Mouse (Mus musculus): ENCODE results near the gene Tmprss11e.

The Tmprss11e gene

DNA sequence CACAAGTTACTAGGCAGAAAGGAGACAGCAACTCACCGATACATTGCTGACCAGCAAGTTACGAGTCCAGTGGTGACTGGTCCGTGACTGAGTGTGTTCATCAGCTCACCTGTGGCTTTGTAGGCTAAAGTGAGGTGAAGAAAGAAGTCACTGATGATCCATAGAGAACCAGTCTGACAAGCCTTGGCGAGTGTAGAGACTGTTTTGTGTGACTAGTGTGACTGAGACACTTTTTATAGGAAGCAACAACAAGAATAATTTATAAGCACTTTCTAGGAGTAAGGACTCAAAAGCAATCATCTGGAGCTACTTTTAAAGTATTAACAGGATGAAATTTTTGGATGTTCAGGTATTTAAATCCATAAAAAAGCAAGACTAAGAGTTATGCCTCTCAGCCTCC lies at the start of gene Tmprss11e:
Gene Tmprss11e (minus strand): TSS at position 101 of the 400 bp plus-strand sequence.
- no peak for DNase-seq

- no peak for DNase-seq
Measured at GRCm38 (mm10) chr5:86792807-86793206, 47.2 kb upstream of the Tmprss11e start.

DNA sequence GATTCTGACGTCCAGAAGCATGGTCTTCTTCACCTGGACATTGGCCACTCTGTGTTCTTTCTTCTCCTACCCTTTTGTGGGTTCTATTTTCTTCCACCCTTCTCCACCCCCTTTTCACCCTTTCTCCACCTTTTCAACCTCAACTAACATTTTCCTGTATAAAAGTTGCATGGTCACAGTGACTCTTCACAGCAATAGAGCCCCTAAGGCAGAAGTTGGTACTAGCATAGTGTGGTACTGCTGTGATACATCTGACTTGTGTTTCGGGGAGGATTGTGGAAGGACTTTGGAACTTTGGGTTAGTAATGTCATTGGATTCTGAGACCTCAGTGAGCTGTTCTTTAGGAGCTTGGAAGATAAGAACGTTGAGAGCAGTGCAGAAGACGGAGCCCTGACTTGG lies 46.6 kb upstream of the Tmprss11e start:
- no peak for DNase-seq

GRCm38 (mm10) chr5:86789954-86790353 lies 44.3 kb upstream of the Tmprss11e start:
- no peak for DNase-seq

- no peak for DNase-seq
Measured at GRCm38 (mm10) chr5:86786798-86787197, 41.2 kb upstream of the Tmprss11e start.

- DNase-seq, result no peak
Measured at GRCm38 (mm10) chr5:86784205-86784604, 38.6 kb upstream of the Tmprss11e start.

DNA sequence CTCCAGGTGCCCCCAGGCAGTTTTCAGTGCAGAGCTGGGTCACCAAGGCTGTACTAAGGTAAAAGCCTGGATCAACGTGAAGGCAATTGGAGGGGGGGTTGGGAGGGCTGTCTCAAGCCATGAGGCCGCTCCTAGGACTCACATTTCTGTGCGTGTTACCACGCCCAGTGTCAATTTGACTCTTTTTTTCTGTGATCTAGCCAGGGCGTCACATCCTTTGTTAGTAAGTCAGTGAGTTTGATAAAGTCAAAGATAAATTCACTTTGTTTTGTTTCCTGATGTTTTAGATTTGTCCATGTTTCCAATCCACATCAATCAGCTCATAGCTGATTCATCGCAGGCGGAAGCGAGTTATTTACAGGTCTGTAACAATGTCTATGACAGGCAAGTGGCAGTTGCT lies 37.4 kb upstream of the Tmprss11e start:
- DNase-seq, result no peak

- DNase-seq, result no peak
Measured at GRCm38 (mm10) chr5:86778471-86778870, 32.9 kb upstream of the Tmprss11e start.

DNA sequence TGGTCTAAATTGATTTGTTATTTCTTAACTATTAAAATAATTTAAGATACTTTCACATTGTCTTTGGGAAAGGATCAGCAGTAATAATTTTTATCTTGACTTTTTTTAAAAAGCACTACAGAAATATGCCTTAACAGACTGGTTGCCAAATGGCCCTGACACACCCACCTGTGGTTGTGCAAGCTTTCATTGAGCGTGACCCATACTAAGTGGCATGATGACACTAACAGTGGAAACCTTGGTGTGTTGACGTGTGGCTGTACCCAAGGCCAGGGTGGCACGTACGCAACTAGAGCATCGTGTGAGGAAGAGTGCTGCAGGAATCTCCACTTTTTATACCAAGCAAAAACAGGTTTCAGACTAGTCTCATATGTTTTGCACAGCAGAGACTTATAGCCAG lies 31.3 kb upstream of the Tmprss11e start:
- no peak for DNase-seq

DNA sequence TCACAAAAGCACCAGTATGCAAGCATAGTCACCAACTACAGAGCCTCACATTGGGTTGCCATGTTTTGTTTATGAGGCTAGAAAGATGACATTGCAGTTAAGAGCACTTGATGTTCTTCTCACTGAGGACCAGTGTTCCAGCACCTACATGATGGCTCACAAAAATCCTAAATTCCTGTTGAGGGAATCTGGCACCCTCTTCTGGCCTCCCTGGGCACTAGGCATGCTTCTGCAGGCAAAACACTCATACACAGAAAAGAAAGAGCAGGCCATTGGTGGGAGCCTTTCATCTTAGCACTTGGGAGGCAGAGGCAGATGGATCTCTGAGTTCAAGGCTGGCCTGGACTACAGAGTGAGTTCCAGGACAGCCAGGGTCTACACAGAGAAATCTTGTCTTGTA lies 25.4 kb upstream of the Tmprss11e start:
- DNase-seq, result no peak

GRCm38 (mm10) chr5:86769015-86769658 lies 23.5 kb upstream of the Tmprss11e start:
- no peak for DNase-seq

DNA sequence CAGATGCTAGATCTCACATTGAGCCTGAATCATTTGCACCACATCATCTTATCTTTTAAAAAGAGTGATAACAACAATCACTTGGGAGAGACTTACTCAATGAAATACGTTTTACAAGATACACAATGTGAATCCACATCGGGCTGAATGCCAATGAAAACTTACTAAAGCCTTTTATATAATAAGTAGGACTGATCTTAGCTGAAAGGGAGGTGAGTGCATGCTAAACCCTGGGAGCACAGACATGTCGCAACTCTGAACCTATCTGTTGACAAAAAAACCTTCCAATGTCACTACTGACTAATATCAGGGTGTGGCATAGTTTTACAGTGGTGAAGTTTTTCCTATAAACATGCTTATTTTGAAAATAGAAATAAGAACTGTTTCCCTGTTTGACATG lies 2.8 kb downstream of the Tmprss11e start:
- no peak for DNase-seq

DNA sequence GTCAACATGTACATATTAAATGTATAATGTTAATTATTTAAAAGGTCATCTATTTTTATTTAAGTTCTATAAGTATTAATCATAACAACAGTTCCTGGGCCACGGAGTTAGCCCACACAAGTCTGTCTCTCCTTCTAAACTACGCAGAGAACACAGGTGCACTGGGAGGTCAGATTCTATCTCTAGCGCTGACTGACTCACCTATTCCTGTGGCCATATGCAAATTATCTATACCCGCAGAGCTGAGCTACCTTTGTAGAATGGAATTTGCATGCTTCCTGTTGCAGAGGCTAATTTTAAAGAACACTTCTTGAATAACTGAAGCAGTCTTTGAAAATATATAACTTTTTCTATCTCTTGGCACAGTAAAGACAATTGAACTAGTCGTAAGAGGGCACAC lies 4.5 kb downstream of the Tmprss11e start:
- no peak for DNase-seq

DNA sequence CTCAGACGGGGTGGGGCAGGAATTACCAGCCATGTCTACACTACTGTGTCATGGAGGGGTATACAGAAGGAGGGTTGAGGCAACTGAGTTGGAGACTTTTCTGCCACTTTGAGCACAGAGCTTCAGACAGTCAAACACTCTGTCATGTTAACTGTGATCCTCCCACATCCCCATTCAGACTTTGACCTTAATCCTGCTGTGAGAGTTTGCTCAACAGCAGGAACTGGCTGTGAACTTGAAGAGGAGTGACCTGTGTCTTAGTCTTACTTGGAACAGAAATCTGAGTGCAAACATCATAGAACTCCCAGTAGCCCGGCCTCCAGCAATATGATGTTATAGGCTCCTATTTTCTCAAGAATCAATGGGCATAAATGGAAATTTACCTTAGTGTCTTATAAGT lies 9.8 kb downstream of the Tmprss11e start:
- DNase-seq, result no peak

GRCm38 (mm10) chr5:86730587-86730986 lies 15.0 kb downstream of the Tmprss11e start:
- DNase-seq, result no peak

DNA sequence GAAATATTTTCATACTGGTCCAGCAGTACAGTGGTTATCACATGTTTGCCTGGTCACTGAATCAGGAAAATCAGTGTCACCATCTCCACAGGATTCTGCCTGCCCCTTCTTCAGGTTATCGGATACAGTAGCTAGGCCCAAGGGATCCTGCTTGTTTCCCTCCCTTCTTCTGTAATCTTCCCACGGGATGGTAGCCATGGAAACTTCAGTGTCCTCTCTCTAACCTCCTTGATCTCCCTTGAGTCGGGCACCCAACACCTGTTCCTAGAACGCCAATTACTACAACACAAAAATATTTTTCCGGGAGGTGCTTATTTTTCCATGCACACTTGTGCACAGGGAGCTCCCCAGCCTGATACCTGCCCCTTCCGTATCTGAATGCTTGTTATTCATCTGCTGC lies 17.0 kb downstream of the Tmprss11e start:
- DNase-seq, result no peak

GRCm38 (mm10) chr5:86727033-86727432 lies 18.6 kb downstream of the Tmprss11e start:
- DNase-seq, result no peak

- no peak for DNase-seq
Measured at GRCm38 (mm10) chr5:86725021-86725420, 20.6 kb downstream of the Tmprss11e start.

GRCm38 (mm10) chr5:86722820-86723460 lies 22.7 kb downstream of the Tmprss11e start:
- no peak for DNase-seq

GRCm38 (mm10) chr5:86714967-86715366 lies 30.6 kb downstream of the Tmprss11e start:
- no peak for DNase-seq

GRCm38 (mm10) chr5:86704923-86705322 lies 40.7 kb downstream of the Tmprss11e start:
- DNase-seq, result no peak

DNA sequence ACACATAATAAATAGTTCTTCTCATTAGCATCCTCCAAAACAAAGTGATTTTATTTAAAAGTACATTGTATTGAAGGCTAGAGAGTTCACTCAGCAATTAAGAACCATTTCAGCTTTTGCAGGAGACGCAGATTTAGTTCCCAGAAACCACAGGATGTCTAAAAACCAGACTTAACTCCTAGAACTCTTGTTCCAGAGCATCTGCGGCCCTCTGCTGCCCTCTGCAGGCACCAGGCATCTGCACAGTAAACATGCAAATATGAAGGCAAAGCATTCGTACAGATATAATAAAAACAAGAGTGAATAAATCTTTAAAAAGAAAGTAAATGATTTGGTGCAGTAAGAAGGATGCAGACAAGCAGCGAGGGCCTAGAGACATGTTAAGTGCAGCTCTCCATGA lies 60.9 kb downstream of the Tmprss11e start:
- peak; percentile 39 for DNase-seq

DNA sequence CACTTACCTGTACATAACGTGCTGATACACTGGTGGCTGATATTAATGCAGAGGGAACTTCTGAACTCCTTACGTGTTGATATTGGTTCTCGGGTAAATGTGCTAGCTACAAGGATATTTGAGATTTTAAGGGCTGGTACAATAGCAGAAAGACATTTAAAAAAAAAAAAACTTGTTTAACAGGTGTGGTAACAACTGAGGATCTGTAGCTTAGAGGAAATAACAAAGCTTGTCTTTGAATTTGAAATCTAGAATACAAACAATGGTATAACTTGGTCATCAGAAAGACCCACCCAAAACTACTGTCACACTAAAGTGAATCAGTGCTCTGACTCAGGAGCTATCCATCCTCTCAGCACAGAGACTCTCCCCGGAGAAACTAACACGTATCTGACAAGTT lies 69.4 kb downstream of the Tmprss11e start, which contains the start of gene Tmprss11b:
Gene Tmprss11b (minus strand): TSS at position 101 of the 400 bp plus-strand sequence.
- DNase-seq, result no peak

All from liver (tissue).